Mouse (Mus musculus): ENCODE measurements at regions not wholly inside any gene's neighbourhood (a gene's known extent, or its start where the extent isn't known, plus 50 kb on each side); places are given as distances from the start of the nearest gene placed in this dataset.

- no peak for DNase-seq (ENCODE audit: low spot score)
- WGBS, result 90% methylated on average over 2 of the region's 2 CpGs
- Histone ChIP-seq H3K36me3 (ENCODE audit: control insufficient read depth, insufficient read depth, low read length) (no peaks in the 10 kb centered on the region), H3K9ac (ENCODE audit: low read depth, low read length, severe bottlenecking) (no peak overlapping the region), H3K4me1 (ENCODE audit: control insufficient read depth, insufficient read depth, low read length) (no peaks in the 10 kb centered on the region), H3K4me2 (replicated peaks; ENCODE audit: low read depth, low read length, severe bottlenecking) (no peak overlapping the region), H3K9me3 (ENCODE audit: control insufficient read depth, low read length) (no peaks in the 10 kb centered on the region), H3K27ac (replicated peaks; ENCODE audit: low read depth, low read length) (no peak overlapping the region), H3K4me3 (replicated peaks; ENCODE audit: low read length) (no peak overlapping the region), H3K27me3 (ENCODE audit: control insufficient read depth, insufficient read depth, low read length) (no peaks in the 10 kb centered on the region)
- ATAC-seq (ENCODE audit: low FRiP score, low read depth), result no peak
- no peak for TF ChIP-seq POLR2A (IDR thresholded peaks at IDR 0.05; ENCODE audit: borderline replicate concordance, extremely low read depth, insufficient read depth, insufficient read length)
Measured at GRCm38 (mm10) chr5:133743606-133744005, 355.9 kb upstream of the Castor2 start.

DNA sequence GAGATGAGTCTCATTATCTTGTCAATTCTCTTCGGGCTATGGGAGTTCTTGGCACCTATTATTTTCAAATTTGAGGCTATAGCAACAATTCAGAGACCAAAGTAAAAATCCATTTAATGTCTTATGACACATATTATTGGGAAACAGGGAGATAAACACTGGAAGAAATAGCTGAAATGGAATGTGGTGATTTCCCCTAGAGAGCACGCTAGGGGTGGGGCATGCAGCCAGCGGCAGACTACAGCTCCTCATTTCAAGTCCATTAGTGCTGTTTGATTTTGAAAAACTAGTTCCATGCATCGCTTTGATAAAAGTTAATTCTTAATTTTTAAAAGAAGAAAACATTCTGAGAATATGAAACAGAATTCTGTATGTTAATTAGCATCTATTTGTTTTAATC lies 367.6 kb upstream of the Castor2 start:
- ATAC-seq (ENCODE audit: low FRiP score, low read depth), result no peak
- no peak for DNase-seq (ENCODE audit: low spot score)
- TF ChIP-seq POLR2A (IDR thresholded peaks at IDR 0.05; ENCODE audit: borderline replicate concordance, extremely low read depth, insufficient read depth, insufficient read length), result no peak
- Histone ChIP-seq H3K9ac (ENCODE audit: low read depth, low read length, severe bottlenecking) (no peak overlapping the region), H3K4me2 (replicated peaks; ENCODE audit: low read depth, low read length, severe bottlenecking) (no peak overlapping the region), H3K9me3 (ENCODE audit: control insufficient read depth, low read length) (no peaks in the 10 kb centered on the region), H3K27me3 (ENCODE audit: control insufficient read depth, insufficient read depth, low read length) (no peaks in the 10 kb centered on the region), H3K27ac (replicated peaks; ENCODE audit: low read depth, low read length) (no peak overlapping the region), H3K4me3 (replicated peaks; ENCODE audit: low read length) (no peak overlapping the region), H3K4me1 (ENCODE audit: control insufficient read depth, insufficient read depth, low read length) (no peaks in the 10 kb centered on the region), H3K36me3 (ENCODE audit: control insufficient read depth, insufficient read depth, low read length) (no peaks in the 10 kb centered on the region)
- 85% methylated on average over 4 of the region's 4 CpGs for WGBS

DNA sequence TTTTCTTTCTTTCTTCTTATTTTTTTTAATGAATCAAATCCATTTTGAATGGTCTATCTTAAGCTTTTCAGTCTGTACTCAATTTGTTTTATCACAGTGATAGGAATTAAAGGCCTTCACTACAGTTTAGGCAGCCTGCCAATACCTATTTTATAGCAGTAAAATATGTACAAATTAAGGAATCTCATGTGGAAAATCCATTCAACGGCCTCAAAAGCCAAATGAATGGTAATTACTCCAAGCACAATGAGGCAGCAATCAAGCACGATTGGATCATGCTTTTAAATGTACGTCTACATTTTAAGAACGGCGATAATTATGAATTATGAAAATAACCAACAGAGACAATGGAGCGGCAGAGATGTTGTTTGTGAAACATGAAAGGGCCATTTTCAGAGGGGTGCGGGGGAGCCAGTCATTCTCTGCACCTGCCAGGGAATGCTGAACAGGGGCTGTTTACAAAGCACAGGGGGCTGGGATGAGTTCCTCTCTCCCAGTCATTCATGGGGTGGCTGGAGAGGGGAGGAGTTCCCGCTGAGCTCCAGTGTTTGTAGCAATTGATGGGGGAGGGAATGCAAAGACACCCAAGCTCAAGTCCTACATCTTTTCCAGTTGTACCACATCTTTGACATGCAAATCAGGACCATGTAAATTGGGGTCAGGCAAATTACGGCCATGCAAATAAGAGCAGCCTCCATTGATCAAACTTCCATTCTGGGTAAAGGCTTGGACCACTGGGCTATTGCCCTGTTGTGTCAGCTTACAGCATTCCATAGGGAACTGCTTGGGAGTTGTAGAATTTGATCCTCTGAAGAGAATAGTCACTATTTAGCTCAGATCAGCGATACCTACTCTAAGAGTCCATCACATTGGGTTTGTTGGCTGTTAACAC lies 381.1 kb upstream of the Castor2 start:
- DNase-seq (ENCODE audit: low spot score) (no peak), ATAC-seq (ENCODE audit: low FRiP score, low read depth) (no peak)
- H3K27me3 ChIP-seq (ENCODE audit: control insufficient read depth, insufficient read depth, low read length), result no peaks in the 10 kb centered on the region

GRCm38 (mm10) chr5:133715830-133716229 lies 383.7 kb upstream of the Castor2 start:
- Histone ChIP-seq H3K4me1 (ENCODE audit: control insufficient read depth, insufficient read depth, low read length) (no peaks in the 10 kb centered on the region; the same call in 1 of the 2 replicates), H3K4me2 (replicated peaks; ENCODE audit: low read depth, low read length, severe bottlenecking) (no peak overlapping the region), H3K4me3 (replicated peaks; ENCODE audit: low read length) (no peak overlapping the region), H3K9me3 (ENCODE audit: control insufficient read depth, low read length) (no peaks in the 10 kb centered on the region), H3K36me3 (ENCODE audit: control insufficient read depth, insufficient read depth, low read length) (no peaks in the 10 kb centered on the region), H3K27ac (replicated peaks; ENCODE audit: low read depth, low read length) (no peak overlapping the region), H3K9ac (ENCODE audit: low read depth, low read length, severe bottlenecking) (no peak overlapping the region), H3K27me3 (ENCODE audit: control insufficient read depth, insufficient read depth, low read length) (no peaks in the 10 kb centered on the region)
- no peak for DNase-seq (ENCODE audit: low spot score)
- ATAC-seq (ENCODE audit: low FRiP score, low read depth), result no peak
- 83% methylated on average over 1 of the region's 1 CpGs for WGBS
- no peak for TF ChIP-seq POLR2A (IDR thresholded peaks at IDR 0.05; ENCODE audit: borderline replicate concordance, extremely low read depth, insufficient read depth, insufficient read length)

More for the DNA sequence above, 381.1 kb upstream of the Castor2 start:
- WGBS, result 53% methylated on average over 10 of the region's 10 CpGs
- Histone ChIP-seq H3K9me3 (ENCODE audit: control insufficient read depth, low read length) (no peaks in the 10 kb centered on the region), H3K4me1 (ENCODE audit: control insufficient read depth, insufficient read depth, low read length) (no peaks in the 10 kb centered on the region; the same call in 1 of the 2 replicates), H3K27ac (replicated peaks; ENCODE audit: low read depth, low read length) (no peak overlapping the region), H3K4me3 (replicated peaks; ENCODE audit: low read length) (no peak overlapping the region), H3K4me2 (replicated peaks; ENCODE audit: low read depth, low read length, severe bottlenecking) (no peak overlapping the region), H3K36me3 (ENCODE audit: control insufficient read depth, insufficient read depth, low read length) (no peaks in the 10 kb centered on the region), H3K9ac (ENCODE audit: low read depth, low read length, severe bottlenecking) (no peak overlapping the region)
- no peak for TF ChIP-seq POLR2A (IDR thresholded peaks at IDR 0.05; ENCODE audit: borderline replicate concordance, extremely low read depth, insufficient read depth, insufficient read length)

DNA sequence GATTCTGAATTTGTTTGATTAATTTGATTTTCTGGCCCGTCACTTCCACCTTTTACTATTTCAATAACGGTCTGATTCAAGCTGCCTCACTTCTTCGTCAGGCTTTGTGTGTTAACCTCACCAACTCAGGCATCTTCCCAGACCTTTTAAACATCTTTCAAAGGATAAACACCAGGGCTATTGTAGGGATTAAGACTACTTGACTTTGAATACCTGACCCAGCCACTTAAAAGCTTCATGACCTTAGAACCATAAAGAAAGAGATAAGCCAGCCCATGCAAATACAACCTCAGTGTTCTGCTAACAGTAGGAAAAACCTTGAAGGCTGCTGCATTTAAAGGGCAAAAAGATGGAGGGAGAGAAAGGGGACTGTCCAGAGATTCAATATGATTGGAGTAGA lies 386.9 kb upstream of the Castor2 start:
- no peaks in the 10 kb centered on the region for H3K9me3 ChIP-seq (ENCODE audit: control insufficient read depth, low read length)
- H3K9ac ChIP-seq (ENCODE audit: low read depth, low read length, severe bottlenecking), result no peak overlapping the region
- no peaks in the 10 kb centered on the region for H3K27me3 ChIP-seq (ENCODE audit: control insufficient read depth, insufficient read depth, low read length)
- DNase-seq (ENCODE audit: low spot score) (no peak), ATAC-seq (ENCODE audit: low FRiP score, low read depth) (no peak)
- H3K27ac ChIP-seq (replicated peaks; ENCODE audit: low read depth, low read length), result no peak overlapping the region
- no peaks in the 10 kb centered on the region for H3K4me1 ChIP-seq (ENCODE audit: control insufficient read depth, insufficient read depth, low read length)
- no peak for TF ChIP-seq POLR2A (IDR thresholded peaks at IDR 0.05; ENCODE audit: borderline replicate concordance, extremely low read depth, insufficient read depth, insufficient read length)
- no peak overlapping the region for H3K4me2 ChIP-seq (replicated peaks; ENCODE audit: low read depth, low read length, severe bottlenecking)
- H3K4me3 ChIP-seq (replicated peaks; ENCODE audit: low read length), result no peak overlapping the region
- 50% methylated on average over 3 of the region's 3 CpGs for WGBS
- no peaks in the 10 kb centered on the region for H3K36me3 ChIP-seq (ENCODE audit: control insufficient read depth, insufficient read depth, low read length)
